Mouse (Mus musculus) thymus, postnatal 0 days (tissue): ENCODE measurements around the gene Ddit4l. TPM values are rescaled to one million over a fixed set of nuclear protein-coding genes. Genes with fewer than 3 reads are reported as not detected.
"Not testable (repeated sequence)": the region's sequence is repeated elsewhere in the genome, so short reads cannot be mapped to it uniquely, and the experiment has no call there.

Source experiments
- DNase-seq: peaks from one replicate; pipeline ENCODE4 v3.0.0-alpha.2; 2015; ENCODE audit warnings: low spot score
- polyA plus RNA-seq: library from polyadenylated mRNA; unstranded; fragments of >200 nt; fragmentation: Nextera tagmentation; extraction: Ambion mirVana; gene quantifications from 2 replicates; pipeline ENCODE4 v1.2.1, GENCODE M21; 2015

The Ddit4l gene
- 0.50 and 0.99 TPM in 2 replicates for polyA plus RNA-seq

- DNase-seq: not testable (repeated sequence)
Observed at GRCm38 (mm10) chr3:137621312-137621711, at the start of gene Ddit4l. Gene Ddit4l (plus strand): TSS chr3:137621612.

- DNase-seq: no peak
Observed at GRCm38 (mm10) chr3:137576146-137576545, 45.3 kb upstream of the Ddit4l start.

- no peak for DNase-seq
Observed at GRCm38 (mm10) chr3:137586376-137586969, 34.9 kb upstream of the Ddit4l start.

GRCm38 (mm10) chr3:137589811-137590210, 31.6 kb upstream of the Ddit4l start:
- DNase-seq: no peak

GRCm38 (mm10) chr3:137594332-137594905, 27.0 kb upstream of the Ddit4l start:
- no peak for DNase-seq

- no peak for DNase-seq
Observed at GRCm38 (mm10) chr3:137608918-137609435, 12.4 kb upstream of the Ddit4l start.

GRCm38 (mm10) chr3:137610457-137611109, 10.8 kb upstream of the Ddit4l start:
- no peak for DNase-seq

- DNase-seq: no peak
Observed at GRCm38 (mm10) chr3:137611110-137611857, 10.1 kb upstream of the Ddit4l start.

- no peak for DNase-seq
Observed at GRCm38 (mm10) chr3:137611981-137612380, 9.4 kb upstream of the Ddit4l start.

- DNase-seq: no peak
Observed at GRCm38 (mm10) chr3:137620540-137620939, 872 bp upstream of the Ddit4l start.

GRCm38 (mm10) chr3:137622091-137622490, 679 bp downstream of the Ddit4l start:
- DNase-seq: no peak

GRCm38 (mm10) chr3:137622895-137623580, 1.6 kb downstream of the Ddit4l start:
- DNase-seq: no peak

GRCm38 (mm10) chr3:137623581-137624362, 2.4 kb downstream of the Ddit4l start:
- DNase-seq: no peak

- no peak for DNase-seq
Observed at GRCm38 (mm10) chr3:137625054-137625453, 3.6 kb downstream of the Ddit4l start.

GRCm38 (mm10) chr3:137633726-137634125, 12.3 kb downstream of the Ddit4l start:
- DNase-seq: no peak

GRCm38 (mm10) chr3:137636571-137636970, 15.2 kb downstream of the Ddit4l start:
- DNase-seq: no peak

- no peak for DNase-seq
Observed at GRCm38 (mm10) chr3:137641238-137641637, 19.8 kb downstream of the Ddit4l start.

- DNase-seq: no peak
Observed at GRCm38 (mm10) chr3:137642137-137642536, 20.7 kb downstream of the Ddit4l start.

- DNase-seq: no peak
Observed at GRCm38 (mm10) chr3:137642568-137642967, 21.2 kb downstream of the Ddit4l start.

GRCm38 (mm10) chr3:137644081-137644480, 22.7 kb downstream of the Ddit4l start:
- no peak for DNase-seq
